Mouse (Mus musculus) kidney, adult 2 months (tissue): ENCODE results near the gene Clstn1.

Source experiments
- CTCF ChIP-seq: fragments of 200-500 bp; conservative IDR thresholded peaks from 2 replicates; pipeline ENCODE4 v1.5.1; 2011; ENCODE audit warnings: low read depth, mild to moderate bottlenecking, control low read depth, low read length, moderate library complexity, mixed read lengths; ENCODE audit not compliant: insufficient read depth, insufficient read length
- POLR2A ChIP-seq: fragments of 200-500 bp; IDR thresholded peaks from one replicate; pipeline ENCODE4 v1.6.1; 2011; ENCODE audit warnings: low read depth, low read length, control low read depth

DNA sequence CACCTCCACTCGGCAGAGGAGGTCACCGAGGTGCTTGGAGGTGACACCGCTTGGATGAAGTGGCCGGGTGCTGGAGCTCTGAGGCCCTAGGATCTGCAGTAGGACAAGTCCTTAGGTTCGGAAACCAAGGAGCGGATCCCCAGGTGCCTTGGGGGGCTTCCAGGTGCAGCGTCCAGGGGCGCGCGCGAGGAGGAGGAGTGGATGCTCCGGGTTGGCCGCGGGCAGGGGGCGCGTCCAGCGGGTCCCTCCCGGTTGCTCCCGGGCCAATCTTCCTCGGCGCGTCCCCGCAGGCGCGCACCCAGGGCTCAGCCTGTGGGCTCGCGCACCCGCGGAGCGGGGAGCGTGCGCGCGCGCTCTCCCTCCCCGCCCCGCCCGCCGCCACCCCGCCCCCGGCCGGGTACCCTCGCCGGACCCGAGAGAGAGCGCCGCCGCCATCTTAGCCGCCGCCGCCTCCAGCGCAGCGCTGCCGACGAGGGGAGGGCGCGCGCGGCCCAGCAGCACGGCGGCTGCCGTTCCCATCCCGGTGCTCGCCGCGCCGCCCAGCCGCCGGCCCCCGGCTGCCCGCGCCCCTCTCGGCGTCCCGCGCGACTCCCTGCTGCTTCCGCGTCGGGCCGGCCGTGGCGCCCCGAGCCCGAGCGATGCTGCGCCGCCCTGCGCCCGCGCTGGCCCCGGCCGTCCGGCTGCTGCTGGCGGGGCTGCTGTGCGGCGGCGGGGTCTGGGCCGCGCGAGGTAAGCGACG, at the start of gene Clstn1:
- TF ChIP-seq POLR2A (no peak), CTCF (no peak)
